Mouse (Mus musculus) lung, postnatal 36 days (tissue): ENCODE results near the gene Fam129b.
A peak's percentile ranks its signal among the peaks of the same experiment; 100 is the strongest.

ENCODE experiments used
- DNase-seq: peaks from one replicate; pipeline ENCODE4 v3.0.0; 2022; ENCODE audit warnings: mixed read lengths

The Fam129b gene

DNA sequence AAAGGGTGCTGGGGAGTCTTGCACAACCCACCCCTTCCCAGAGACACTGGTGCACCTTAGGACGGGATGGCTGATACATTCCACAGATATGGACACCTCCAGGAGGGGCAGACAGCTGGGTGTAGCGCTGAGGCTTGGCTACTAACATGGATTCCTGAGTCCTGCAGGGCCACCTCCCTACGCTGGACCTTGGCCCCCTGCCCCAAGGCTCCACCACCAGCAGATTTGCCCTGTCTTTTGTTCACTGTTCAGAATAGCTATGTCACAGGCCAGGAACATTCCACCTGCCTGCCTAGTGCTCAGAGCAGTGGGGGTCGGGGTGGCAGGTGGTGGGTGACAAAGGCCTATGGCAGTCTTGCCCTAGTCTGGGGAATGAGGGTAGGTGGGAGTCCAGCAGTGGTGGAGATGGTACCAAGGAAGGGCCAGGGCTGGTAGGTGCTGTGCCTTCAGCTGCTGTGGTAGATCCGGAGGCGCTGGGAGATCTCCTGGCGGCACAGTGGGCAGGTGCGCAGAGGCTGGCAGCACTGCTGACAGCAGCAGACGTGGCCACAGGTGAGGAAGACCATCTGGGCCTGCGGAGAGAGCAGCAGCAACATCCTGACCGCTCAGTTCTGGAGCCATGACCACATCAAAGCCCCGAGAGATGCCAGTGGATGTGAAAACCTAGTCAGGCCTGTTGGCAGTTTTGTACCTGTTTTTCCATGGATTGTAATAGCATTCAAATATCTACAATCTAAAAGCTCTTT is 50.6 kb downstream of the Fam129b start:
- no peak for DNase-seq

DNA sequence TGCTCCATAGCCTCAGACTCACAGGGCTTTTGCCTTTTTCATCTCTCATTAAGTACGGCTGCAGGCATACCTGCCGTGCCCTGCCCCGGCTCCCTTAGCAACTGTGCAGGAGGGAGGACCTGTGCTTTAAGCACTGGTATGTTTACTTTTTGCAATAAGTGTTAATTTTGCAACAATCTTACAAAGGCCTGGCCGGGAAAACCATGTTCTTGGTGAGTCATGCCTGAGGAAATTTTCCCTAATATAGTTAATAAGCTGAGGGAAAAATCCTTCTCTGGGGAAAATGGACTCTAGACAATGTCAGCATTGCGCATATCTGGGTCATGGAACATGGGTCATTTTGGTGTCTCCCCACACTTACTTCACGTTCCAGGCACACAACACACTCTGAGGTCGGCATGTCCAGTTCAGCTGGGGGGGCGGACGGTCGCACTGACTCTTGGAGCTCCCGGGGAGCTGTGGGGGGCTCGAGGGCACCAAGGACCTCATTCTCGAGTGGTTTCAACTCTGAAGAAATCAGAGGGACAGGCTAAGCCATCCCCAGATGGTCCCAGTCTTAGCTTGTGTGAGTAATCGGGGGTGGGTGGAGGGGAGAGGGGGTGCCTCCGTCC is 51.8 kb downstream of the Fam129b start:
- peak; percentile 80 for DNase-seq

- DNase-seq, result peak; percentile 91
These were observed 52.5 kb downstream of the Fam129b start for GRCm38 (mm10) chr2:32928235-32928946.

DNA sequence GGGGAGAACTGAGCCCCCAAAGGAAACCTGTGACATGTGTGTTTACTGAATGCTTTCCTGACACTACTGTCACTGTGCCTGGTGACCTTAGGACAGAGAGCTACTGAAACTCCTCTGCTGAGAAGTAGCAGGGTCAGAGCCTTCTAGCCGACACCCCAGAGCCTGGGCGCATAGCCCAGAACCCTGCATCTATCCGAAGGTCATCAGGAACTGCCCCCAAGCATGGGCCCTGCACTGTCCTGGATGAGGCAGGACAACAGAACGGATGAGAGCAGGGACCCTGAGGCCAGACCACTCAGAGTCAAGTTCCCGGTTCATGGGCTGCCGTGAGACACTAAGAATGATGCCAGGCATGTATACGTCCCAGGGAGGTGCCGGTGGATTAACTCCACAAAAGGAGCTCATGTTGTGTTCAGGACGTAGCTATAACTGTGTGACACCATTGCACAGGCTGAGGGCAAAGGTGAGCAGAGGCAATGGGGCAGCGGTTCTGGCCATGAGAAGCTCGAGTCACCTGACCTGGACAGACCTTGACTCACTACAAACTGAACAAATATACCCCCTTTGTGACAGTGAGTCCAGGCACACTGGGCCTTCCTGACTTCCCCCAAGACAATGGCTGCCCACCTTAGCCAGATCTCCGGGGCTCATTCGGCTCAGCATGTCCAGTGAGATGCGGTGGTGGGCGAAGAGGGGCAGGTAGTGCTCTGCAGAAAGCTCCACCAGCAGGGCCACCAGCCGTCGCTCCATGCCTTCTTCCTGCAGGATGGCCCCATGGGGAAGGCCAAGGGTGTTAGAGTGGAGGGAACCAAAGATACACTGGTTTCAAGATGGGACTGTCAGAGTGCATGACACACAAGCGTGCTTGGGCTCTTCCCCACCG is 53.3 kb downstream of the Fam129b start:
- DNase-seq, result no peak

DNA sequence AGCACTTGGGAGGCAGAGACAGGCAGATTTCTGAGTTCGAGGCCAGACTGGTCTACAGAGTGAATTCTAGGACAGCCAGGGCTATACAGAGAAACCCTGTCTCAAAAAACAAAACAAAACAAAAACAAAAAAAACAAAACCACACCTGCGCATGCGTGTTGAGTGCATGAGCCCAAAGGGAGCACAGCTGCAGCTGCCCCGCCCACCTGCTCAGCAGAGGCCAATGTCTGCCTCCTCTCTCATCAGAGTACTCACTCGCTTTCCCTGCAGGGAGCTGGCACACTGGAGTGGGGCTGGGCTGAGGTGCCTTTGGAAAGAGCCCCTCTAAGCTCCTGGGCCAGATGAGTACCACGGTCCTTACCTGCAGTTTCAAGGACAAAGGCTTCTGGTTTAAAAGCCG is 55.8 kb downstream of the Fam129b start:
- DNase-seq, result no peak

DNA sequence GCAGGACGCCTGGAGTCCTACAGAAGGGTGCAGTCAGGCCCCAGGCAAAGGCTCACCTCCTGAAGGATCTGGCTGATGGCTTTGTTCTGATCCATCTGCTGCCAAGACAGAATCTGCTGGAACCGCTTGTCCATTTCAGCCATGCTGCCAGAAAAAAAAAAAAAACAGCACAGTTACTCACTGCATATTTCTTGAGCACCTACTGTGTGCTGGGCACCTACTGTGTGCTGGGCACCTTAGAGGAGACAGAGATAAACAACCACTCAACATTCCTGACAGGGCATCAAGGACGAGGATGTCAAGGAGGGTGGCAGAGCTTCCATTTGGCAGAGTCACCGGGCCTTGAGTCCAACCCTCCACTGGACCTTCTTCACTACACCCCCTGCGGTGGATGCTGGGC is 62.8 kb downstream of the Fam129b start:
- no peak for DNase-seq

- DNase-seq, result peak; percentile 83
These were observed 63.5 kb downstream of the Fam129b start for GRCm38 (mm10) chr2:32939418-32939817.

- no peak for DNase-seq
These were observed 64.6 kb downstream of the Fam129b start for GRCm38 (mm10) chr2:32940483-32940882.

DNA sequence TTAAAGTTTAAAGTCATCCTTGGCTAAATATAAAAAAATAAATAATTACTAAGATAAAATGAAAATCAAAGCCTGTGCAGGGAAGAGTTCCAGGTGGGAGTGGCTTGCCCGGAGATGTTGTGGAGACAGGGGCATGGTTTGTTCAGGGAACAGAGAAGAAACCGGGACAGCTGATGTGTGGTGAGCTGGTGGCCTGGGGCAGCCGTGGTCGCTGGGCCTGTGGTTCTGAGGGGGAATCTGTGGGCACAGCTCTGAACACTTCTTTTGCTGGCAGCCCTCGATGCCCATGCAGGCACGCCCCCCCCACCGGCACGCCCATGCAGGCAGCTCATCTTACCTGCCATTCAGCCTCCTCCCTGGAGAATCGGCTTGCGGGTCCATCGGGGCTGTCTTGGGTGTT is 71.5 kb downstream of the Fam129b start:
- DNase-seq, result no peak

- no peak for DNase-seq
These were observed 78.7 kb downstream of the Fam129b start for GRCm38 (mm10) chr2:32954581-32954980.

GRCm38 (mm10) chr2:32957344-32957743 is 81.4 kb downstream of the Fam129b start:
- DNase-seq, result peak; percentile 35

DNA sequence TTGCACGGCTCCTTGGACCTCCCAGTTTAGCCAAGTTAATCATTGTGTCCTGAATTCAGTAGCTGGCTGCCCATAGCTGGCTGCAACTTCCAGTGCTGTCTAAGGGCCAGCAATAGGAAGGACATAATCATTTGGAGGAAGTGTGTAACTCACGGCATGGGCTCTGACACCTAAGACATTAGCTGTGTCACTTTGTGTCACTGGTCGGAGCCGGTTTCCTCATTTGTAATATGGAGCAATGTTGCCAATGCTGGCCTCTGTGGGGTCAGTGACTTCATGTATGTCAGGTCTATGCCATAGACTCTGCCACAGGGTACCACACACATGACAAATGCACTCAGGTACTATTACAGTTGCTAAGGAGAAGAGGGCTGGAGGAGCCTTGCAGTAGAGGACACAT is 84.4 kb downstream of the Fam129b start:
- DNase-seq, result peak; percentile 18

- DNase-seq, result peak; percentile 96
These were observed 85.5 kb downstream of the Fam129b start, which contains the start of the genes Rpl12 and Lrsam1 for GRCm38 (mm10) chr2:32961192-32961995. Gene Rpl12, plus strand, starts transcription at chr2:32961559. Gene Lrsam1, minus strand, starts transcription at chr2:32961614.

DNA sequence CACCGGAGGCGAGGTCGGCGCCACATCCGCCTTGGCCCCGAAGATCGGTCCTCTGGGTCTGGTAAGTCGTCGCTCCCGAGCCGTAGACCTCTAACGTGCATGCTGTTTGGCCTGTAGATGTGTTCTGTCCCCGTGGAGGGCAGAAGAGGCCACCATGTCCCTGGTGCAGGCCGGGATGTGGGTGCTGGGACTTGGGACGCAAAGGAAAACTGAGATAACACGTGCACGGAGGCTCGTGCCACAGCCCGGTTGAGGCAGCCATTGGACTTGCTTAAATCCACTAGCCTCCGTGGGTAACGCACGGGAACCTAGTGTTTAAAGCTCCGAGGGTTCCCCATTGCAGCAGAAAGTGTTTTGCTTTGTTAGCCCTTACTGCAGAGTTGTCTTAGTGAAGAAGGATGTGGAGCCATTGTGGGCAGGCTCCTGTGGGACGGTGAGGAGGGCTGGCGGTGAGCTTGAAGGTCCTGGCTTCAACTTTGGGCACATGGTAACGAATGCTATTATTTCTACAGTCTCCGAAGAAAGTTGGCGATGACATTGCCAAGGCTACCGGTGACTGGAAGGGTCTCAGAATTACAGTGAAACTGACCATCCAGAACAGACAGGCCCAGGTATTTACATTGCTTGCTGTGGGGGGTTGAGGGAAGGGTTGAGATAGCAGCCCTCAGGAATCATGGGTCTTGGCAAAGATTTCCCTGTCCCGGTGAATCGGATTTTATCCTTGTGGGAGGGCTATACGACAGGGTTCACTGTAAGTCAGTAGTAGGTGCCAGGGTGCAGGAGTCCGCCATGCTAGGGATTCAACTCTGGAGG is 86.4 kb downstream of the Fam129b start:
- DNase-seq, result no peak

DNA sequence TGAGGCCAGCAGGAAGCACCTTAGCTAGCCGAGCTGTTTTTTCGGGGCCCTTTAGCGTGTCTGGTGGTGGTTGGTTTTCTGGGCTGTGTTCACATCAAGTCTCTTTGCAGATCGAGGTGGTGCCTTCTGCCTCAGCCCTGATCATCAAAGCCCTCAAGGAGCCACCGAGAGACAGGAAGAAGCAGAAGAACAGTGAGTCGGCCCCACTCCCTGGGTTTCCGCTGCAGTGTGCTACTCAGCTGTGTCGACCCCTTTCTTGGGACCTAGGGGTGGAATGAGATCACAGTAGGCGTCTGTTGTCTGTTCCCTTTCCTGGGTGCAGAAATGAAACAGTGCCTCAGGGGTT is 86.9 kb downstream of the Fam129b start:
- no peak for DNase-seq

DNA sequence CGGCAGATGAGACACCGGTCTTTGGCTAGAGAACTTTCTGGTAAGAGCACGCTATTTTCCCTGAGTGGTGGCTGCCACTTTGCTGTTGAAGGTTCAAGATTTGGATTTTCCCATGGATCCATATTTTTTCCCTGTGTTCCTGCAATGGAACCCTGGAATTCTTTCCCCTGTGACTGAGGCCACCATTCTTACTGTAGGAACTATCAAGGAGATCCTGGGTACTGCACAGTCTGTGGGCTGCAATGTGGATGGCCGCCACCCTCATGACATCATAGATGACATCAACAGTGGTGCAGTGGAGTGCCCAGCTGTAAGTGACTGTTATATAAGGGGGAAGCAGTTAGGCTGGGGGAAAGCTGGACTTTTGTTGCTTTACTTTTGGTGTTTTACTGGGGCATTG is 87.6 kb downstream of the Fam129b start:
- no peak for DNase-seq

GRCm38 (mm10) chr2:32963981-32964380 is 88.1 kb downstream of the Fam129b start:
- no peak for DNase-seq

DNA sequence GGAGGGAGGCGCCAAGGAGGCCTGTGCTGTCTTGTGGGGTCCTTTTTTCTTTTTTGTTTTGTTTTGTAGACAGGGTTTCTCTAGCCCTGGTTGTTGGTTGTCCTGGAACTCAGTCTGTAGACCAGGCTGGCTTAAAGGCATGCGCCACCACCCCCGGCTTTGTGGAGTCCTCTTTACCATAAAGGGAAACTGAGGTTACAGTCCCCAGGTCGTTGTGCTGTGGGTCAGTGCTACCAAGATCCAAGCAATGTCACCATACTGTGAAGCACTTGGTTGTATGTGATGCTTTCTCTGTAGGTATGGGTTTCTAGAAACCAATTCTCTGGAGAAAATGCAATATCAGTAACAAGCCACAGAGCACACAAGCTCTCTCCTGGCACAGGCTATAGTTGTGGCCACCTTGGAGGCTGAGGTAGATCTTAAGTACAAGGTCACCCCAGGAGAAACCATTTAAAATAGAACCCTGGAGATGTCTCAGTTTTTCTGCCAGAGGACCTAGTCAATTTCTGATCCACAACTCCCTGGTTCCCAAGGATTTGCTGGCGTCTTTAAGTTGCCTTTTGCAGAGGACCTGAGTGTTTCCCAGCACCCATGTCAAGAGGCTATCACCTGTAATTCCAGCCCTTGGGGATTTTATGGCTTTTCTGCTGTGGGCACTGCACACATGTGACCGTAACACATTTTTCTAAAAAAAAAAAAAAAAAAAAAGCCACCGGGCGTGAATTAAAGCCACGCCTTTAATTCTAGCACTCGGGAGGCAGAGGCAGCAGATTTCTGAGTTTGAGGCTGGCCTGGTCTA is 88.9 kb downstream of the Fam129b start:
- DNase-seq, result no peak

- no peak for DNase-seq
These were observed 89.7 kb downstream of the Fam129b start for GRCm38 (mm10) chr2:32965511-32966183.
